Mouse (Mus musculus) forelimb bud, embryonic 11.5 days (tissue): ENCODE results near the gene Olfr1459.

Experiments
- DNase-seq: peaks from one replicate; pipeline ENCODE4 v3.0.0-alpha.2; 2012; ENCODE audit warnings: low read depth, low spot score

Olfr1459 gene

DNA sequence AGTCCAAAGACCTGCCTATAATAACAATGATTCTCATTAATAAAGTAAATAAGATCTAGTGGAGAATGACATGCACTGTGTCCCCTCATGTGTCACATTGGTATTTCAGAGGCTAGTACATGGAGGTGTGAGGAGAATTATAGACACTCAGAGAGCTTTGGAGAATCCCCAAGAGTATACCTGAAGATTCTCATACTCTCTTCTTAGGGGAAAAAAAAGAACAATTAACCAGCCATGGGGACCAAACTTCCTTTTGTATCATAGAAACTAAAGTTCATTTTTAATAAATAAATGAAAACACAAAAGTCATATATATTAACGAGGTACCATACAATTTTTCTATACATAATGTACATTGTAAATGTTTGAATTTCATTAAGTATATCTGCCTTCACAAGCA lies at the start of gene Olfr1459:
Olfr1459 (minus strand) TSS at position 101 of the 400 bp plus-strand sequence.
- no peak for DNase-seq

DNA sequence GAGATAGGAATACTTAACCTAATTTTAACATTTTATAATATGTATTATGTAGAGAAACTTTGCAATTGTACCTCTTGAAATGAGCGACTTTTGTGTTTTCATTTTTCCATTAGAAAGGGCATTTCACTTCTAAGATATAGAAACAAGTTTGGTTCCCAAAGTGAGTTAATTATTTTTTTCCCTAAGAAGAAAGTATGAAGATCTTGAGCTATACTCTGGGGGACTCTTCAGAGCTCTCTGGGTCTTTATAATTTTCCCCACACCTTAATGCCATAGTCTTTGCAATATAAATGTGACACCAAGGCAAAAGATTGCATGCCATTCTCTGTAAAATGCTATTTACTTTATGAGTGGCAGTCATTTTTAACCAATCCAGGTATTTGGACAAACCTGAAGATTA lies 36.1 kb upstream of the Olfr1459 start, which contains the start of gene Olfr1462:
Olfr1462 (plus strand) TSS at position 301 of the 400 bp plus-strand sequence.
- DNase-seq, result no peak

DNA sequence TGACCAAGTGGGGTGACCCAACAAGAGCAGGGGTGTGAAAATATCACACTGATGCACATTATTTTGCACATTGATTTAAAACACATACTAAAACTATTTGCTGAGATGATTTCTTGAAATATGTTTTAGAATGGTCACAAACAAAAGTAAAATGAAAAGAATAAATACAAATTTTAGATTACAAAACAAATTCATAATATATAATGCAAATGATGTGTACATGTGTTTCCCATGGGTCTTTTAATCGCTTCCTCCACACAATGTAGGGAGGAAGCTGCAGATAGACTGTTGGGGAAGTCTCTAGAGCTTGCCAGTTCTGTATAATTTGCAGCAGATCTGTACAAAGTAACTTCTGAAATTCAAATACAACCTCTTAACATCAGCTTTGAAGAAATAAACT lies 13.4 kb upstream of the Olfr1459 start, which contains the start of gene Olfr1461:
Olfr1461 (plus strand) TSS at position 301 of the 400 bp plus-strand sequence.
- no peak for DNase-seq

DNA sequence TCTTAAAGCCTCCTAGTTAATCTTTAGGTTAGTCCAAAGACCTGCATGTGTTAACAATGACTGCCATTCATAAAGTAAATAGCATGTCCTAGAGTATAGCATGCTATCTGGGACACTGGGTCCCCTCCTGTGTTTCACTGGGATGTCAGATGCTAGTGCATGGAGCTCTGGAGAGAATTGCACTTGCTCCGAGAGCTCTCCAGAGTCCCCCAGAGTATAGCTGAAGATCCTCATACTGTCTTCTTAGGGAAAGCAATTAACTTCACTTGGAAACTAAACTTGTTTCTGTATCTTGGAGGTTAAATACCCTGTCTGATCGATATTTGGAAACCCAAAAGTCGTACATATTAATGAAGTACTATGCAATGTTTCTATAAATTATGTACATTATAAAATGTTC lies 42.7 kb downstream of the Olfr1459 start, which contains the start of gene Olfr1458:
Olfr1458 (minus strand) TSS at position 101 of the 400 bp plus-strand sequence.
- DNase-seq, result no peak

DNA sequence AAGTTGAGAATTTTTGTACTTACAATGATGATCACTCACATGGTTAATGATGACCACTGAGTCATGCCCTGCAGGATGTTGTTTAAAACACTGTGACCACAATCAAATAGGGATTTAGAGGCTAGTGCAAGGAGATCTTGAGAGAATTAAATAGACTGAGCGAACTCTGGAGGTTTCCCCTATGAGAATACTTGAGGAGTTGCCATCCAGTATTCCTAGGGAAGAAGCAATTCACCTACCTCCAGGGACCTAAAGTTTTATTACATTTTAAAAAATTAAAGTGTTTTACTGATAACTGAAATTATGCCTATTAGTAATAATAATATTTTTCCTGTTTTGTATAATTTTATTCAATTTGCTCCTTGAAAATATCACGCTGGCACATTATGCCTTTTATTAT lies 51.6 kb downstream of the Olfr1459 start, which contains the start of gene Olfr1457:
Olfr1457 (minus strand) TSS at position 101 of the 400 bp plus-strand sequence.
- DNase-seq, result no peak

DNA sequence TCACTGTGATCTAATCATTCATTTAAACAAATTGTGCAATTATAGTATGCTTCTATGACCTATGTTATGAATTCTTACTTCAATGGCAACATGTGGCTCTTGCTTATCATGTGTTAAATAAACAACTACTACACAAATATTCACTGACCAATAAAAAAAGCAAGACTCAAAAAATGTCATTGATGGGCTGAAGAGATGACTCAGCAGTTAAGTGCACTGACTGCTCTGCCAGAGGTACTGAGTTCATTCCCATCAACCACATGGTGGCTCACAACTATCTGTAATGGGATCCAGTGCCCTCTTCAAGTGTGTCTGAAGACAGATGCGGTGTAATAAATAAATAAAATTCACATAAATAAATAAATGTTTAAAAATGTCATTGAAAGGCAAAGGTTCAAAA lies 55.4 kb downstream of the Olfr1459 start:
- no peak for DNase-seq
